Mouse (Mus musculus): ENCODE results near the gene Uhrf1bp1. TPM values are rescaled to one million over a fixed set of nuclear protein-coding genes. Genes with fewer than 3 reads are reported as not detected.

Gene Uhrf1bp1
- total RNA-seq (2023) = 4.4 TPM

DNA sequence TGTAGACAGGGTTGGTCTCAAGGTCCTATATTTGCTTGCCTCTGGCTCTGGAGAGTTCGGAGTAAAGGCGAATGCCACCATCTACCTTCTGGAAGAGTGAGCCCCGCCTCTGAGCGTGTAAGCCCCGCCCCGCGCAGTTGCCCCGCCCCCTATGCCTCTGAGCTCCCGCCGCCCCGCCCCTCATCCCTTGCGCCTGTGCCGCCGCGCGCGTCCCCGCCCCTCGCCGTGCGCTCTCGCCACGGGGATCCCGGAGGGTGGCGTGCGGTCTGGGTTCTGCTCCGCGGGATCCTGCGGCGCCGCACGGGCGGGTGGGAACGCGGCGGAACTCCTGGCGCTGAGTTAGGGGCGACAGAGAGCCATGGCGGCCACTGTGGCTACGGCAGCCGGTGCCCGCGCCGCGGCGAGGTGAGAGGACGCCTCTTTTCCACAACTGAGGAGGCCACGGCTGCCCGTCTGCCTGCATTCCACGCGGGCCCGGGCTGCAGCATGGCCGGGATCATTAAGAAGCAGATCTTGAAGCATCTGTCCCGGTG is at the start of gene Uhrf1bp1:
Gene Uhrf1bp1, plus strand, starts transcription at position 177 of the 533 bp plus-strand sequence.

DNA sequence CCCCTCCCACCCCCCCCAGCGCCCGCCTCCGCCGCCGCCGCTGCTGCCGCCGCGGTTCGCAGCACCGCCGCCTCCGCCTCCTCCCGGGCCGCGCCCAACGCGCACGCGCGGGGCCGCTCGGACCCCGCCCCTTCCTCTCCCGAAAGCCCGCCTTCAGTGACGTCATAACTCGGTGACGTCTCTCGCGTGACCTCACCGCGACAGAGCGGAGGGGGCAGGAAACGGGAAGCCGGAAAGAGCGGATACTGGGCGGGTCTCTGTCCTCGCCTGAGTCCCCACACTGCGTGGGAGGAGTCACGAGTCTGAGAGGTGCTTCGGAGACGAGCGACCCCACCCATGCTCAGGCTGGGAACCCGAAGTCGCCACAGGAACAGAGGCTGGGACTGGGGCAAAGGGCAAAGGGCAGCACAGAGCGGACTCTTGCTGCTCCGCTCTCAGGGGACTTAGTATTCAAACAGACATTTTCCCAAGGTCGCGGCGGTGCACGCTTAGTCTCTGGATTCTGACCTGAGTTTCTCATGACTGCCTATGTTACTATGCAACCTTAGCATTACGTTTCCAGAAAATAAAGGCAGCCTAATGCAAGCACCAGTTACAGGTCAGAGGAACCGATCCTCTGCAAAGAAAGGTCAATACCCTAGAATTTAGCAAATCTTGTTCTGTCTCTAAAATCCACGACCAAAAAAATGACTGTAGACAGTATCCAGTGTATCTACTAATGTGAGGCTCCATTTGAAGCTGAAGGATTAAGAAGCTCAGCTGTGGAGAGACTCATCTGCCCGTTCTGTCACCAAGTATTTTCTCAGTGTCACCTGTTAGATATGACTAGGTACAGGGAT is 35.5 kb upstream of the Uhrf1bp1 start, which contains the start of gene D17Wsu92e:
Gene D17Wsu92e, minus strand, starts transcription at position 81 of the 839 bp plus-strand sequence.

GRCm38 (mm10) chr17:27837850-27838249 is 18.4 kb upstream of the Uhrf1bp1 start, which contains the start of gene Snrpc:
Gene Snrpc (plus strand): TSS chr17:27838150.

GRCm38 (mm10) chr17:27908888-27909621 is 52.8 kb downstream of the Uhrf1bp1 start, which contains the start of gene Anks1:
Gene Anks1 (plus strand): TSS chr17:27909306.

GRCm38 (mm10) chr17:27909622-27910500 is 53.6 kb downstream of the Uhrf1bp1 start, which contains the start of gene Taf11:
Gene Taf11 (minus strand): TSS chr17:27909844.

Other genes with a start within 250 kb of the Uhrf1bp1 start
- 86.4 TPM for gene Nudt3, start 232.9 kb upstream of the Uhrf1bp1 start, total RNA-seq (2023)
- not detected for gene RPS10-NUDT3, start 221.2 kb upstream of the Uhrf1bp1 start, total RNA-seq (2023)
- 2,982 TPM for gene Rps10, start 219.8 kb upstream of the Uhrf1bp1 start, total RNA-seq (2023)
- gene Pacsin1, start 200.9 kb upstream of the Uhrf1bp1 start, total RNA-seq (2023) = 38.2 TPM
- gene Spdef, start 127.5 kb upstream of the Uhrf1bp1 start, total RNA-seq (2023) = 1.2 TPM
- gene D17Wsu92e, start 35.8 kb upstream of the Uhrf1bp1 start, total RNA-seq (2023) = 81.3 TPM
- gene Snrpc, start 18.3 kb upstream of the Uhrf1bp1 start, total RNA-seq (2023) = 68.9 TPM
- 50.7 TPM for gene Anks1, start 52.9 kb downstream of the Uhrf1bp1 start, total RNA-seq (2023)
- gene Taf11, start 53.4 kb downstream of the Uhrf1bp1 start, total RNA-seq (2023) = 29.7 TPM
- 2.3 TPM for gene Tcp11, start 224.2 kb downstream of the Uhrf1bp1 start, total RNA-seq (2023)

All from CD4-positive naive resting alpha-beta T cell, adult 76 days (primary cell).